Mouse (Mus musculus) embryonic facial prominence, embryonic 14.5 days (tissue): ENCODE results near the gene Cd79b. TPM values are rescaled to one million over a fixed set of nuclear protein-coding genes. Genes with fewer than 3 reads are reported as not detected.

ENCODE experiments used
- ATAC-seq: fragments of 200-750 bp; cut with Nextera tagmentation; 2 replicates; pipeline ENCODE4 v1.8.0; 2017; ENCODE audit warnings: low read depth, moderate number of reproducible peaks, moderate TSS enrichment
- DNase-seq: peaks from one replicate; pipeline ENCODE4 v3.0.0-alpha.2; 2015; ENCODE audit warnings: low spot score
- H3K27ac ChIP-seq: fragments of 300-500 bp; sonication (generic); replicated peaks from 2 replicates; pipeline ENCODE4 v1.5.1; 2014; ENCODE audit warnings: low read depth, mild to moderate bottlenecking, low read length, moderate library complexity
- H3K27me3 ChIP-seq: fragments of 300-500 bp; sonication (generic); replicated peaks from 2 replicates; pipeline ENCODE4 v1.6.1; 2014; ENCODE audit warnings: low read length; ENCODE audit not compliant: control insufficient read depth, insufficient read depth
- H3K36me3 ChIP-seq: fragments of 300-500 bp; sonication (generic); 2 replicates; pipeline ENCODE4 v1.6.1; 2014; ENCODE audit warnings: low read length, mixed read lengths; ENCODE audit not compliant: control insufficient read depth, insufficient read depth
- H3K4me1 ChIP-seq: fragments of 300-500 bp; sonication (generic); 2 replicates; pipeline ENCODE4 v1.6.1; 2014; ENCODE audit warnings: antibody characterized with exemption, low read length; ENCODE audit not compliant: control insufficient read depth, insufficient read depth
- H3K4me2 ChIP-seq: fragments of 300-500 bp; sonication (generic); 2 replicates; pipeline ENCODE4 v1.6.1; 2014; ENCODE audit warnings: low read depth, mild to moderate bottlenecking, low read length, moderate library complexity, mixed read lengths
- H3K4me3 ChIP-seq: fragments of 300-500 bp; sonication (generic); 2 replicates; pipeline ENCODE4 v1.5.1; 2014; ENCODE audit warnings: low read depth, mild to moderate bottlenecking, low read length
- H3K9ac ChIP-seq: fragments of 300-500 bp; sonication (generic); 2 replicates; pipeline ENCODE4 v1.6.1; 2014; ENCODE audit warnings: low read depth, mild to moderate bottlenecking, low read length, moderate library complexity, mixed read lengths
- H3K9me3 ChIP-seq: fragments of 300-500 bp; sonication (generic); 2 replicates; pipeline ENCODE4 v1.6.1; 2016; ENCODE audit warnings: low read length; ENCODE audit not compliant: control insufficient read depth
- WGBS: fragments of 180-500 bp; shearing (Covaris S2); extraction: QIAGEN DNeasy Blood & Tissue Kit; methylation state at CpG from one replicate; pipeline ENCODE4 v1.1.7; 2014; 5-methylcytosine and 5-hydroxymethylcytosine counted together
- polyA plus RNA-seq: library from polyadenylated mRNA; unstranded; fragments of >200 nt; fragmentation: Nextera tagmentation; extraction: Ambion mirVana; gene quantifications from 2 replicates; pipeline ENCODE4 v1.2.1, GENCODE M21; 2014

The Cd79b gene
- polyA plus RNA-seq, 1 experiment from 2014 or later: 3.2 TPM

GRCm38 (mm10) chr11:106310123-106310522 is 4.4 kb downstream of the Cd79b start:
- 68% methylated on average over 5 of the region's 5 CpGs for WGBS
- Histone ChIP-seq H3K9ac (no peak overlapping the region), H3K27me3 (no peaks in the 10 kb centered on the region), H3K4me3 (no peak overlapping the region), H3K4me2 (no peak overlapping the region), H3K27ac (no peak overlapping the region), H3K4me1 (peaks cover 10% of the 10 kb centered on the region; the same call in 1 of the 2 replicates), H3K9me3 (no peaks in the 10 kb centered on the region), H3K36me3 (no peaks in the 10 kb centered on the region)
- ATAC-seq: no peak
- DNase-seq: no peak

GRCm38 (mm10) chr11:106308162-106308561 is 6.4 kb downstream of the Cd79b start:
- DNase-seq (no peak), ATAC-seq (no peak)
- no peaks in the 10 kb centered on the region for H3K36me3 ChIP-seq
- no peak overlapping the region for H3K9ac ChIP-seq
- WGBS: 80% methylated on average over 11 of the region's 11 CpGs
- H3K4me1 ChIP-seq: no peaks in the 10 kb centered on the region
- H3K4me3 ChIP-seq: no peak overlapping the region
- no peaks in the 10 kb centered on the region for H3K9me3 ChIP-seq
- no peak overlapping the region for H3K4me2 ChIP-seq
- no peak overlapping the region for H3K27ac ChIP-seq
- H3K27me3 ChIP-seq: no peaks in the 10 kb centered on the region

GRCm38 (mm10) chr11:106307432-106307831 is 7.1 kb downstream of the Cd79b start:
- Histone ChIP-seq H3K4me1 (no peaks in the 10 kb centered on the region), H3K9me3 (no peaks in the 10 kb centered on the region), H3K27ac (no peak overlapping the region), H3K4me2 (no peak overlapping the region), H3K27me3 (no peaks in the 10 kb centered on the region), H3K4me3 (no peak overlapping the region), H3K9ac (no peak overlapping the region), H3K36me3 (no peaks in the 10 kb centered on the region)
- no peak for ATAC-seq
- no peak for DNase-seq
- 61% methylated on average over 5 of the region's 5 CpGs for WGBS

GRCm38 (mm10) chr11:106306758-106307157 is 7.8 kb downstream of the Cd79b start:
- Histone ChIP-seq H3K9ac (no peak overlapping the region), H3K4me1 (no peaks in the 10 kb centered on the region), H3K4me2 (no peak overlapping the region), H3K9me3 (no peaks in the 10 kb centered on the region), H3K4me3 (no peak overlapping the region), H3K27ac (no peak overlapping the region), H3K27me3 (no peaks in the 10 kb centered on the region), H3K36me3 (no peaks in the 10 kb centered on the region)
- DNase-seq (no peak), ATAC-seq (no peak)
- WGBS: 83% methylated on average over 9 of the region's 9 CpGs

GRCm38 (mm10) chr11:106306065-106306385 is 8.5 kb downstream of the Cd79b start:
- Histone ChIP-seq H3K36me3 (no peaks in the 10 kb centered on the region), H3K4me2 (no peak overlapping the region), H3K4me1 (no peaks in the 10 kb centered on the region), H3K4me3 (no peak overlapping the region), H3K9ac (no peak overlapping the region), H3K9me3 (no peaks in the 10 kb centered on the region), H3K27me3 (no peaks in the 10 kb centered on the region), H3K27ac (no peak overlapping the region)
- DNase-seq: no peak
- WGBS: 91% methylated on average over 3 of the region's 3 CpGs
- no peak for ATAC-seq

GRCm38 (mm10) chr11:106305348-106306064 is 9.1 kb downstream of the Cd79b start:
- H3K36me3 ChIP-seq: no peaks in the 10 kb centered on the region
- H3K4me2 ChIP-seq: no peak overlapping the region
- DNase-seq (no peak), ATAC-seq (no peak)
- no peak overlapping the region for H3K27ac ChIP-seq
- H3K4me1 ChIP-seq: no peaks in the 10 kb centered on the region
- H3K9ac ChIP-seq: no peak overlapping the region
- no peaks in the 10 kb centered on the region for H3K27me3 ChIP-seq
- H3K4me3 ChIP-seq: no peak overlapping the region
- 72% methylated on average over 10 of the region's 10 CpGs for WGBS
- no peaks in the 10 kb centered on the region for H3K9me3 ChIP-seq

GRCm38 (mm10) chr11:106302634-106303033 is 11.9 kb downstream of the Cd79b start:
- ATAC-seq: peak; percentile 60
- 12% methylated on average over 2 of the region's 2 CpGs for WGBS
- H3K4me3 ChIP-seq: no peak overlapping the region

GRCm38 (mm10) chr11:106301765-106302164 is 12.8 kb downstream of the Cd79b start, which contains the start of gene Gh:
Gene Gh (minus strand): TSS chr11:106301865.
- WGBS: 83% methylated on average over 9 of the region's 9 CpGs
- no peaks in the 10 kb centered on the region for H3K36me3 ChIP-seq
- no peaks in the 10 kb centered on the region for H3K27me3 ChIP-seq

More at GRCm38 (mm10) chr11:106302634-106303033, 11.9 kb downstream of the Cd79b start:
- Histone ChIP-seq H3K4me2 (no peak overlapping the region), H3K4me1 (no peaks in the 10 kb centered on the region), H3K9me3 (no peaks in the 10 kb centered on the region), H3K27me3 (no peaks in the 10 kb centered on the region), H3K36me3 (no peaks in the 10 kb centered on the region), H3K9ac (no peak overlapping the region), H3K27ac (no peak overlapping the region)
- peak; percentile 40 for DNase-seq

GRCm38 (mm10) chr11:106291861-106292260 is 22.7 kb downstream of the Cd79b start:
- WGBS: 88% methylated on average over 2 of the region's 2 CpGs
- H3K27me3 ChIP-seq: no peaks in the 10 kb centered on the region
- H3K4me2 ChIP-seq: no peak overlapping the region
- no peaks in the 10 kb centered on the region for H3K9me3 ChIP-seq
- H3K36me3 ChIP-seq: no peaks in the 10 kb centered on the region
- H3K9ac ChIP-seq: no peak overlapping the region
- peaks cover 9% of the 10 kb centered on the region; the same call in 1 of the 2 replicates for H3K4me1 ChIP-seq
- ATAC-seq: no peak
- no peak overlapping the region for H3K4me3 ChIP-seq
- no peak for DNase-seq
- H3K27ac ChIP-seq: no peak overlapping the region

More at GRCm38 (mm10) chr11:106301765-106302164, 12.8 kb downstream of the Cd79b start, which contains the start of gene Gh:
- Histone ChIP-seq H3K9ac (no peak within 1 kb of the TSS), H3K9me3 (no peaks in the 10 kb centered on the region), H3K4me1 (no peaks in the 10 kb centered on the region), H3K27ac (no peak within 1 kb of the TSS), H3K4me2 (no peak within 1 kb of the TSS), H3K4me3 (no peak within 1 kb of the TSS)
- no peak for DNase-seq
- no peak for ATAC-seq
